Mouse (Mus musculus): ENCODE measurements around the gene Ankrd35. TPM values are rescaled to one million over a fixed set of nuclear protein-coding genes. Genes with fewer than 3 reads are reported as not detected.

The Ankrd35 gene
- not detected for polyA plus RNA-seq (2014; fragmentation: Illumina TruSeq; extraction: RNeasy Lipid Tissue Mini Kit (QIAGEN cat#74804); ENCODE audit: low read depth, low replicate concordance)

DNA sequence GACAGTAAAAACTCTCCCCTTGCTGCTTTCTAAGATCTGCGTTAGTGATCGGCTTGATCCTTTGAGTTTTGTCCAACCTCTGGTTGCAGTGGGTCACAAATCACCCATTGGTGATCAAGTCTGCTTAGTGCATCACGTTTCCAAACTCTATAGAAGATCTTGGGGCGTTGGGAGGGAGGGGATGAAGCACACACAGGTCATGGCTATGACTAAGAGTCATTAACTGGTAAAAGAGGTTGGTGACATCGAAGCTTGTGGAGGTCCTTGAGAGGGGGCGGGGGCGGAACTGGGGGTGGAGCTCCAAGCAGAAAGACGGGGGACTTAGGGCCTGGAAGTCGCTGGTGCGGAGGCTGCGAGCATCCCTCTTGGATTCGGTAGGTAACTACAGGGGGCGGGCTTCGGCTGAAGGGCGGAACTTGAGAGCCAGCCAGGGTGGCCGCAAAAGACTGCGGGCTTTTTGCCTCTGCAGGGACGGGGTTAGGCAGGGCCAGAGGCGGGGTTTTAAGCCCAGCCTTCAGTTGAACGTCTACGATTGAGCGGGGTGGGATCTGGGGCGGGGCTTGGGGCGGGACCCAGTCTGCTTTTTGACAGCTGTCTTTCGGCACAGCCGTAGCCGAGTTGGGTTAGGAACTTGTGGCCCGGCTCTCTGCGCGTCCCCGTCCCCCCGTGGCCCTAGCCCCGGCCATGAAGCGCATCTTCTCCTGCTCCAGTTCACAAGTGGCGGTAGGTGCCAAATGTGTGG is at the start of gene Ankrd35:
TSS of gene Ankrd35 (plus strand) at position 405 of the 742 bp plus-strand sequence.

DNA sequence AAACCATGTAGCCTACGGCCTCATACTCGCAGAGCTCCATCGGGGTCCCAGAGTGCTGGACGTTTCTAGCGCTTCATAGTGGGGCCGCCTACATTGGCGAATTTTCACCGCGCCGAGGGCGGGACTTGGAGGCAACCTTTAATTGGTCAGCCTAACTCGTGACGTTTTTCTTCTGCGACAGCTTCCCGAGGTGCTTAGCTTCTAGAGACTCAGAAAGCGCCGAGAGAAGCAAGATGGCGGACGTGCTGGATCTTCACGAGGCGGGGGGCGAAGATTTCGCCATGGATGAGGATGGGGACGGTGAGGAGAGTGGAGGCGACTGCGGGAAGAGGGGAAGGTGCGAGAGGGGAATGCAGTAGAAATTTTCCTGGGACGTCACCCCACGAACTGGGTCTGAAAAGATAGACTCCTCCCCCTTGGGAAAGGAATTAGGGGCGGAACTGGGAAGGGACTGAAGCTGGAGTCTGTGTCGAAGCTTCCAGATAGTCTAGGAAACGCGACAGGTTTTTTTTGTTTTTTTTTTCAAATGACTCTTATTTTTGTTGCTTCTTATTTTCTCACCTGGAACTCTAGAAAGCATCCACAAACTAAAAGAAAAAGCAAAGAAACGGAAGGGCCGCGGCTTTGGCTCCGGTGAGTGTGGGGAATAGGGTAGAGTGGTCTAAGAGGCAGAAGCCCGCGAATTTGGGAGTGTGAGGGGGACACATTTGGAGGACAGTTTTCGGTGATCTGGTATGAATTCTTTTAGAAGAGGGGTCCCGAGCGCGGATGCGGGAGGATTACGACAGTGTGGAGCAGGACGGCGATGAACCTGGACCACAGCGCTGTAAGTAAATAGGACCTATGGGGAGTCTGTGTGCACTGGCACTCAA is 40.0 kb upstream of the Ankrd35 start, which contains the start of gene Rbm8a:
TSS of gene Rbm8a (plus strand) at position 205 of the 872 bp plus-strand sequence.

DNA sequence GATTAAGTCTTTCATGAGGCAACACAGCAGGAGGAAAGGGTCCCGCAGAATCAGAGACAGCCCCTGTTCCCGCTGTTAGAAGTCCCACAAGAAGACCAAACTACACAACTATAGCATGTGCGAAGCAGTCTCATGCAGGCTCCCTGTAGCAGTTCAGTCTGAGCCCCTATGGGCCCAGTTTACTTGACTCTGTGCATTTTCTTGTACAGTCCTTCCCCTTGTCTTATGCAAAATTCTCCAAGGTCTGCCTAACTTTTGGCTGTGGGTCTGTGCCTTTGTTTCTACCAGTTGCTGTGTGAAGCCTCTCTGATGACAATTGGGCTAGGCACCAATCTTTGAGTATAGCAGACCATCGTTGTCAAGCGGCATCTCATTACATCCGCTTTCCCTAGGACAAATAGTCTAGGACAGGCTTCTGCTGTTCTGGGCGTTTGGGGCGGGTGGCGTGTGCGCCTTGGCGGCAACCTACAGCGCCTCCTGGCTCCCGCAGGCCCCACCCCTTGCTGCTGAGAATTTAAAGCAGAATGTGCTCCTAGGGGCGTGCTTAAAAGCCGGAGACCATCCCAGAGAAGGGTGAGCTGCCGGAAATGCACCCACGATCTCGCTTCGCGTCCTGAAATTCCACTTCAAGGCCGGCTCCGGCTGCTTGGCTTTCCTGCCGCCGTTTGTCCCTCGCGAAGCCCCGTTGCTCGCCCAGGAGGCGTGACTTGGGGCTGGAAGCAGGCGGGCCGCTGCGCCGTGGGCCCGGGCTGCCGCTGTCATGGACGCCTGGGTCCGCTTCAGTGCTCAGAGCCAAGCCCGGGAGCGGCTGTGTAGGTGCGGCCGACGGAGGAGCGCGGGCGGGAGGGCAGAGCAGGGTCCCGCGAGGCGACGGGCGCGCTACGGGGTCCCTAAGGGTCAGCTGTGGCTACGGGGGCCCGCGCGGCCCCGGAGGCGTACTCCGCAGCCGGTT is 34.7 kb upstream of the Ankrd35 start, which contains the start of the genes Pex11b and Gm42957:
TSS of gene Pex11b (plus strand) at position 449 of the 952 bp plus-strand sequence.
TSS of gene Gm42957 (plus strand) at position 547 of the 952 bp plus-strand sequence.

DNA sequence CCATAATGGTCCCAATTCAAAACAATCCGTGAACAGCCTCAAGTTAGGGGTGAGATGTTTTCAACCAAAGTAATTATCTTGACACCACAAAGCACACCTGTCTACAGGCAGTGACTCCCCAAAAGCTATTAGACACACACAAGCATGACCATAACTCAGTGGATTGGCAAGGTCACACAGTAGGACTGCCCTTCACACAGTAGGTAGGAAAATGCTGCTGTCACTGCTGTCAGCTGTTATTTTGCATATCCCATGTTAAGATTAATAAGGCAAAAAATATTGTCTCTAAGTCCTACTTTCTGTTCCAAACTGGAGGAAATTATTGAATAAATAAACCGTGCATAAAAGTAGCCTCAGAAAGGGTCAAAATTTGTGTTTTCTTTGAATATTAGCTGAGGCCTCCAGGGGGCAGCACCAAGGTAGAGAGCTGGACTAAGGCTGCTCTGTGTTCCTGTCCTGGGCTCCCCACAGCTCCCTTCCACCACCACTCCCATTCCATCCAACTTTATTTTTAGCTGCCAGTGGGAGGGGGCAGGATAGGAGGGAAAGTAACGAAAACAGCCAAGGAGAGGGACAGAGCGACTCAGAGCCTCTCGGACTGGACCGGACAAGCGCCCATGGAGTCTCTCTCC is 24.8 kb upstream of the Ankrd35 start, which contains the start of gene Itga10:
TSS of gene Itga10 (plus strand) at position 567 of the 632 bp plus-strand sequence.

DNA sequence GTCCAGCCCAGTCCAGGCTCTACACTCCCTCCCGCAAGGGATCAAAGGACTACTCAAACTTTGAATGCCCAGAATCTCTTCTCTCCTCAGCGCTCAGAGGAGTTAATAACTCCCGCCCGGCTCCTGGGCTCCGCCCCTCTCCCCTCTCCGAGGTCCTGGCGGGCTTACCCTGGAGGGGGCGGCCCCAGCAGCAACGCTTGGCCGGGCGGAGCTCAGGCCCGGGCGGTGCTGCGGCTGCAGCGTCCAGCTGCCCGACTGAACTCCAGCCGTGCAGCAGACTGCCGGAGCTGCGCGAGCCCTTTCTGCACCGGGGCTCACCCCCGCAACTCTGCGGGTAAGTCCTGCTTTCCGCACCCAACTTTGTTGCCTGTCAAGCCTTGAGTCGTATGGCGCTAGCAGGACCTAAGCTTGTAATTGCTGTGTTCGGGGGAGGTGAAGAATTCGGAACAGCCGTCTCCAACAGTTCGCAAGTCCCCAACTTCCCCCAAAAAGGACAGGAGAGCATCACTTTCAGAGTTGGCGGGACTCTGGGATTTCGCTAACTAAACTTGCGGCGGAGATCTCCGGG is 26.4 kb downstream of the Ankrd35 start, which contains the start of gene Pias3:
TSS of gene Pias3 (plus strand) at position 187 of the 568 bp plus-strand sequence.

DNA sequence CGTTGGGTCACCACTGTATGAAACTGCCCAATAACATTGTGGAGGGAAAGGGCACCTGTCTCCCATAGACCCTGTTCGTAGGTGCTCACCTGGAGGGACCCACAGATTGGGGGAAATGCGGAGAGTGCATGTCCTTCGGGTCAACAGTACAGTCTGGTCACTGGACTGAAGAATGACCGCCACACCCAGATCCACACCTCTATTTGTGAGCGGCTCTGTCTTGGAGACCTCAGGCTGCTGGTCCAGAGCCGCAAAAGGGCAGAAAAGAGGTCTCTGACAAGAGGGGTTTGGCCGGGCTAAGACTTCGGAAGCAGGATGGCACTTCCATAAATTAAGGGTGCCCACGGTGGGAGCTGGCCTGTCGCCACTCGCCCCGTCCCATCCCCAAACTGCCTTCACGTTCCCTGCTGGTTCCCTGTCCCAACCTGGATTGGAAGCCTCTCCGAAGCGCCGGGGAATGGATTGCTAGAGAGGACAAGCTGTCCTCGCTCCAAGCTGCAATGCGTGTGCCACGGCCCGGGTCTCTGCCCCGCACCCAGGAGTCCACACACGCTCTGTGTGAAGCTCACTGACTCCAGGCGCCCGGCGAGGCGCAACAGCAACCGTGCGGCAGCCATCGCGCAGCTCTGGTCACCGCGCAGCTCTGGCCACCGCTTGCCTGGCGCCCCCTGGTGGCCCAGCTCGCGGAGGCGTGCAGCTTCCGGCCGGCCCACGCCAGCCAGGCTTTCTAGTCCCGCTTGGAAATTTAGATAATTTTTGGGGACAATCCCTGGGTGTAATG is 38.2 kb downstream of the Ankrd35 start, which contains the start of gene Nudt17:
TSS of gene Nudt17 (minus strand) at position 660 of the 781 bp plus-strand sequence.

DNA sequence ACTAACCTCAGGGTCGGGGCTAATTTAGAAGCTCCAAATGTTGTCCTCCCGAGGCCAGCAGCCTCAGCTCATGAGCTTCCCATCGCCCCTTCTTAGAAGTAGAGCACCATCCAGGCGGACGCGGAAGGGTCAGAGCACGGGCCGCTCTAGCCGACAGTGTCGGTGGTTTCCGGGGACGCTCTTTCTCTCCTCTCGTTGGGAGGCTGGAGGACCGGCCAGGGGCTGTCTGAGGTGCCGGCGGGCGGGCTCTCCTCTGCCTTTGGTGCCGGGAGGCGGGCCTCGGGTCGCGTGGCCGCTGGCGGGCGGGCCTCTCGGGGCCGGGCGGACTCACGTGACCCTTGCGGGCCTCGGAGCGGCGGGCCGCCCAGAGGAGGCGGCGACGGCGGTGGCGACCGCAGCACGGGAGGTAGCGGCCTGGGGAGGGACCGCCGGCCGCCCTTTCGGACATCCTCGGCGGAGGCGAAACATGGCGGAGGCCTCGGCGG is 57.5 kb downstream of the Ankrd35 start, which contains the start of the genes Polr3c and Rnf115:
TSS of gene Polr3c (minus strand) at position 286 of the 485 bp plus-strand sequence.
TSS of gene Rnf115 (plus strand) at position 322 of the 485 bp plus-strand sequence.

Other genes starting within 250 kb of the Ankrd35 start
- gene BC107364, start 217.8 kb upstream of the Ankrd35 start, polyA plus RNA-seq (2014; fragmentation: Illumina TruSeq; extraction: RNeasy Lipid Tissue Mini Kit (QIAGEN cat#74804); ENCODE audit: low read depth, low replicate concordance), result not detected
- gene Hfe2, start 145.0 kb upstream of the Ankrd35 start, polyA plus RNA-seq (2014; fragmentation: Illumina TruSeq; extraction: RNeasy Lipid Tissue Mini Kit (QIAGEN cat#74804); ENCODE audit: low read depth, low replicate concordance), result not detected
- gene Txnip, start 112.2 kb upstream of the Ankrd35 start, polyA plus RNA-seq (2014; fragmentation: Illumina TruSeq; extraction: RNeasy Lipid Tissue Mini Kit (QIAGEN cat#74804); ENCODE audit: low read depth, low replicate concordance), result 292 TPM
- gene Gm16253, start 93.1 kb upstream of the Ankrd35 start, polyA plus RNA-seq (2014; fragmentation: Illumina TruSeq; extraction: RNeasy Lipid Tissue Mini Kit (QIAGEN cat#74804); ENCODE audit: low read depth, low replicate concordance), result not detected
- 45.2 TPM for gene Polr3gl, start 76.0 kb upstream of the Ankrd35 start, polyA plus RNA-seq (2014; fragmentation: Illumina TruSeq; extraction: RNeasy Lipid Tissue Mini Kit (QIAGEN cat#74804); ENCODE audit: low read depth, low replicate concordance)
- gene Ankrd34a, start 73.5 kb upstream of the Ankrd35 start, polyA plus RNA-seq (2014; fragmentation: Illumina TruSeq; extraction: RNeasy Lipid Tissue Mini Kit (QIAGEN cat#74804); ENCODE audit: low read depth, low replicate concordance), result not detected
- 8.7 TPM for gene Lix1l, start 69.0 kb upstream of the Ankrd35 start, polyA plus RNA-seq (2014; fragmentation: Illumina TruSeq; extraction: RNeasy Lipid Tissue Mini Kit (QIAGEN cat#74804); ENCODE audit: low read depth, low replicate concordance)
- gene Rbm8a, start 40.2 kb upstream of the Ankrd35 start, polyA plus RNA-seq (2014; fragmentation: Illumina TruSeq; extraction: RNeasy Lipid Tissue Mini Kit (QIAGEN cat#74804); ENCODE audit: low read depth, low replicate concordance), result 27.9 TPM
- 18.2 TPM for gene Pex11b, start 34.8 kb upstream of the Ankrd35 start, polyA plus RNA-seq (2014; fragmentation: Illumina TruSeq; extraction: RNeasy Lipid Tissue Mini Kit (QIAGEN cat#74804); ENCODE audit: low read depth, low replicate concordance)
- not detected for gene Gm42957, start 34.7 kb upstream of the Ankrd35 start, polyA plus RNA-seq (2014; fragmentation: Illumina TruSeq; extraction: RNeasy Lipid Tissue Mini Kit (QIAGEN cat#74804); ENCODE audit: low read depth, low replicate concordance)
- gene Itga10, start 24.5 kb upstream of the Ankrd35 start, polyA plus RNA-seq (2014; fragmentation: Illumina TruSeq; extraction: RNeasy Lipid Tissue Mini Kit (QIAGEN cat#74804); ENCODE audit: low read depth, low replicate concordance), result 0.16 TPM
- gene Pias3, start 26.3 kb downstream of the Ankrd35 start, polyA plus RNA-seq (2014; fragmentation: Illumina TruSeq; extraction: RNeasy Lipid Tissue Mini Kit (QIAGEN cat#74804); ENCODE audit: low read depth, low replicate concordance), result 2.7 TPM
- gene Nudt17, start 38.4 kb downstream of the Ankrd35 start, polyA plus RNA-seq (2014; fragmentation: Illumina TruSeq; extraction: RNeasy Lipid Tissue Mini Kit (QIAGEN cat#74804); ENCODE audit: low read depth, low replicate concordance), result not detected
- gene Polr3c, start 57.5 kb downstream of the Ankrd35 start, polyA plus RNA-seq (2014; fragmentation: Illumina TruSeq; extraction: RNeasy Lipid Tissue Mini Kit (QIAGEN cat#74804); ENCODE audit: low read depth, low replicate concordance), result 15.2 TPM
- 108 TPM for gene Rnf115, start 57.5 kb downstream of the Ankrd35 start, polyA plus RNA-seq (2014; fragmentation: Illumina TruSeq; extraction: RNeasy Lipid Tissue Mini Kit (QIAGEN cat#74804); ENCODE audit: low read depth, low replicate concordance)
- 451 TPM for gene Pdzk1, start 159.2 kb downstream of the Ankrd35 start, polyA plus RNA-seq (2014; fragmentation: Illumina TruSeq; extraction: RNeasy Lipid Tissue Mini Kit (QIAGEN cat#74804); ENCODE audit: low read depth, low replicate concordance)
- not detected for gene Cd160, start 159.2 kb downstream of the Ankrd35 start, polyA plus RNA-seq (2014; fragmentation: Illumina TruSeq; extraction: RNeasy Lipid Tissue Mini Kit (QIAGEN cat#74804); ENCODE audit: low read depth, low replicate concordance)
- 3.4 TPM for gene Gja5, start 234.6 kb downstream of the Ankrd35 start, polyA plus RNA-seq (2014; fragmentation: Illumina TruSeq; extraction: RNeasy Lipid Tissue Mini Kit (QIAGEN cat#74804); ENCODE audit: low read depth, low replicate concordance)
- gene Gpr89, start 235.2 kb downstream of the Ankrd35 start, polyA plus RNA-seq (2014; fragmentation: Illumina TruSeq; extraction: RNeasy Lipid Tissue Mini Kit (QIAGEN cat#74804); ENCODE audit: low read depth, low replicate concordance), result 12.1 TPM

All from kidney, adult 10 weeks (tissue).